Comparison of ENCODE assay signal across 10 mouse cellular contexts in the genomic region with DNA sequence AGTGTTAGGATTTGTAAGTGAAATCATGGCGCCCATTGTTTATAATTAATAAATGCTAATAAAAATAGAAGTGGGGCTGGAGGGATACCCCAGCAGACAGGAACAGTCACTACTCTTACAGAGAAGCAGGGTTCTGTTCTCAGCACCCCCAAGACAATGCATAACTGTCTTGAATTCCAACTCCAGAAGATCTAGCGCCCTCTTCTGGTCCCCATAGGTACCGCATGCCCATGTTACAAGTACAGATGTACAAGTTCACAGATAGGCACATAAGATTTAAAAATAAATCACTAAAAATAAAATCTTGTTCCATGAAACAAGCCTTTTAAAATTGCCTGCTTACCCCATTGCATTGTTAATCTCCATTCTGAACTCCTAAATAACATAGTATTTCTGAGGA.
DNase-seq lines count a peak whose midpoint lies in the region; ATAC-seq lines count a peak whose summit lies in the region.
"Had no signal": no experiment of that assay in that cellular context is flagged by ENCODE, and none has a peak within 500 bp of the region (broad histone marks: within the 10 kb centered on the region; RNA-seq: fewer than 3 reads in every experiment).

No protein-coding gene starts in this region.

- peak; percentile 29 to 51 for DNase-seq in kidney, postnatal 4 days
- DNase-seq in kidney, adult 9 months: no peak
- DNase-seq in 416B (ENCODE audit: low read depth): peak; percentile 24
- DNase-seq in B cell, adult 2 months: peak; percentile 45 to 53
- DNase-seq in c-Kit-negative CD71-positive TER-119-positive erythroid progenitor cells, embryonic 14.5 days (ENCODE audit: low read depth, low spot score): peak; percentile 5
- DNase-seq in gastrocnemius, postnatal 36 days: no peak
- DNase-seq: adrenal gland, postnatal 10 days; cerebellum, postnatal 25 days; right cerebral cortex, postnatal 14 days had no signal

- intact Hi-C loops in gastrocnemius, postnatal 36 days (cut with DNase I): no loop called here

- ATAC-seq in cerebellum, adult (ENCODE audit: insufficient number of reproducible peaks, low FRiP score, low TSS enrichment): no peak

Comparison
In these comparisons a context has a peak if more than half of its experiments do, and no peak if none do; other contexts are left out.
1. DNase-seq: peak in kidney, postnatal 4 days (2 of 2), 416B (single experiment), B cell, adult 2 months (2 of 2) and c-Kit-negative CD71-positive TER-119-positive erythroid progenitor cells, embryonic 14.5 days (single experiment); none in kidney, adult 9 months (single experiment) and gastrocnemius, postnatal 36 days (0 of 2).